Mouse (Mus musculus) layer of hippocampus, postnatal 14 days (tissue): ENCODE data around the gene Ddx19a. TPM values are rescaled to one million over a fixed set of nuclear protein-coding genes. Genes with fewer than 3 reads are reported as not detected.
"Not testable (repeated sequence)": the region's sequence is repeated elsewhere in the genome, so short reads cannot be mapped to it uniquely, and the experiment has no call there.

Experiments used
- DNase-seq, 2 experiments: peaks; one replicate each; pipeline ENCODE4 v3.0.0; 2021 to 2022; ENCODE audit warnings: low spot score in 2 of 2, mixed read lengths in 1 of 2
- microRNA-seq, 2 experiments: library from miRNA; unstranded; fragments of <30 nt; microRNA quantifications; one replicate each; pipeline ENCODE4 v1.2.0; 2021
- total RNA-seq, 2 experiments: library from RNA; stranded (reverse); gene quantifications; 2 replicates each; pipeline ENCODE4 v1.2.3; 2021

Ddx19a gene
- total RNA-seq, 2 experiments from 2014 or later: 33.1 to 37.2 TPM

- peak; percentile 59 to 65 for DNase-seq
Measured at GRCm38 (mm10) chr8:110938882-110939589, 58.6 kb downstream of the Ddx19a start.

- DNase-seq: no peak
Measured at GRCm38 (mm10) chr8:110936217-110936616, 61.4 kb downstream of the Ddx19a start.

- no peak for DNase-seq
Measured at GRCm38 (mm10) chr8:110933272-110933671, 64.3 kb downstream of the Ddx19a start.

- DNase-seq: no peak
Measured at GRCm38 (mm10) chr8:110932444-110932843, 65.2 kb downstream of the Ddx19a start.

GRCm38 (mm10) chr8:110931176-110931939, 66.2 kb downstream of the Ddx19a start:
- peak in 1 of 2 experiments; percentile 50 for DNase-seq

- DNase-seq: not testable (repeated sequence)
Measured at GRCm38 (mm10) chr8:110929672-110930071, 67.9 kb downstream of the Ddx19a start.

GRCm38 (mm10) chr8:110929066-110929465, 68.5 kb downstream of the Ddx19a start:
- DNase-seq: no peak

- no peak for DNase-seq
Measured at GRCm38 (mm10) chr8:110928435-110928834, 69.2 kb downstream of the Ddx19a start.

GRCm38 (mm10) chr8:110926690-110927089, 70.9 kb downstream of the Ddx19a start:
- DNase-seq: no peak

GRCm38 (mm10) chr8:110925691-110926140, 71.9 kb downstream of the Ddx19a start:
- no peak for DNase-seq

Small RNAs within 50 kb of the gene (microRNA-seq; reads per million reads assigned to microRNA genes)
- gene Gm24103: 0 reads per million in 2 experiments
- gene Mir3473d: 0 reads per million in 2 experiments

Other genes starting within 250 kb of the Ddx19a start
- gene Il34, start 191.9 kb downstream of the Ddx19a start, total RNA-seq: 10 to 100 TPM; 65.2 to 75.8 TPM
- gene Cog4, start 151.2 kb downstream of the Ddx19a start, total RNA-seq: 10 to 100 TPM; 60.8 to 65.7 TPM
- 10 to 100 TPM; 59.2 to 61.3 TPM for gene Sf3b3, start 151.0 kb downstream of the Ddx19a start, total RNA-seq
- gene Fuk, start 95.3 kb downstream of the Ddx19a start, total RNA-seq: 10 to 100 TPM; 16.9 to 18.1 TPM
- 10 to 100 TPM; 92.7 to 95.8 TPM for gene St3gal2, start 77.9 kb downstream of the Ddx19a start, total RNA-seq
- 10 to 100 TPM; 23.2 to 24.5 TPM for gene Ddx19b, start 34.0 kb upstream of the Ddx19a start, total RNA-seq
- gene Aars, start 35.3 kb upstream of the Ddx19a start, total RNA-seq: 100 to 1,000 TPM in 1 of 2 experiments, 10 to 100 TPM in 1; 96.8 to 107 TPM
- not detected for gene Exosc6, start 58.5 kb upstream of the Ddx19a start, total RNA-seq
- gene Clec18a, start 94.6 kb upstream of the Ddx19a start, total RNA-seq: 1 to 10 TPM; 1.5 to 2.1 TPM
- 10 to 100 TPM; 26.9 to 30.3 TPM for gene Pdpr, start 96.8 kb upstream of the Ddx19a start, total RNA-seq